Mouse (Mus musculus): ENCODE measurements at regions not wholly inside any gene's neighbourhood (a gene's known extent, or its start where the extent isn't known, plus 50 kb on each side); places are given as distances from the start of the nearest gene placed in this dataset.

DNA sequence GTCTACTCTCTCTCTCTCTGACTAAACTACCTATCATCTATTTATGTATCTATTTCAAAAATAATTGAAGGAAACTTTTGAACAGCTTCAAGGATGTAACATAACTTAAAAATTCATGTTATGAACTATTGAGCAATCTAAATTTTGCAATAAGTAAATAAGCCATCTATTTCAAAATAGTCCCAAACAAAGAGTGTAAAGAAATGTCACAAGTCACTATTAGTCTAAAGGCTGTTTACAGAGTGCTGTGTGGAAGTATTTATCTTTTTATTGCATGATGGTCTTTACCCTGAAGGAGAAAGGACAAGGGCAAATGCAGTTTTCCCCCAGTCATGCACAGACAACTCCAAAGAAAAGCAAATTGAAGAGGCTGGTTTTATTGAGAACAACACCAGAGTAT lies 496.0 kb downstream of the Olfm4 start:
- DNase-seq (ENCODE audit: low spot score) = no peak

DNA sequence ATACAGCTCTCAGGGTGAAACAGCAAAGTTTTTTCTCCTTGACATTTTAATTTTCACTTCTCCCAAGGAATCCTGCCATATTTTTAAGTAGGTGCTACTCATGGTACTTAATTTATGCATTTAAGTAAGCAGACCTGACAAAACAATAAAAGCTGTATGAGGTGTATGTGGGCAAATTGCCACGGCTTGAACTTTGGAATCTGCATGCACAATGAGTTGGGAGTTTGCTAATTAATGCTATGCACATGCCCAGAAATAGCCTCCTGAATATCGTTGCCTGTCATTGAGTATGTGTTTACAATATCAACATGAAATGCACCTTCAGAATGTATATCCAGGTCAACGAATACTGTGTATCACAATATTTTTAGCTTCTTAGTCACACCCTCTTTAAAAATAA lies 498.9 kb downstream of the Olfm4 start:
- DNase-seq (ENCODE audit: low spot score) = no peak

DNA sequence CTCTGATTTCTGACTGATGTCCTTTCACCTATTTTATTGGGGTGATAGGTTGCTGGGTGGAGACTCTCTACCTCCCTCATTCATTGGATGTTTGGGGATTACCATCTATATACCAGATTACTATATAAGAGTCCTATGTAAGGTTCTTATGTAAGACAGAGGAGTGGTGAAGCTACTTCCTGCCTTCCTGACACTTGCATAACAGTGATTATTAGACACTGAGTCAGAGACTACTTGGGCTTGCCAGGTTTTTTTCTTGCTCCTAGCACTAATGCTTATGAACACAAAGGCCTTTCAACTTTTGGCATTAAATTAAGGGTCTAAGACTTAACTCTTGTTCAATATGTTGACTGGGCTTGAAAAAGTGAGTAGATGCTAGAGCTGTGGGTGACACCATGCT lies 500.4 kb downstream of the Olfm4 start:
- no peak for DNase-seq (ENCODE audit: low spot score)

DNA sequence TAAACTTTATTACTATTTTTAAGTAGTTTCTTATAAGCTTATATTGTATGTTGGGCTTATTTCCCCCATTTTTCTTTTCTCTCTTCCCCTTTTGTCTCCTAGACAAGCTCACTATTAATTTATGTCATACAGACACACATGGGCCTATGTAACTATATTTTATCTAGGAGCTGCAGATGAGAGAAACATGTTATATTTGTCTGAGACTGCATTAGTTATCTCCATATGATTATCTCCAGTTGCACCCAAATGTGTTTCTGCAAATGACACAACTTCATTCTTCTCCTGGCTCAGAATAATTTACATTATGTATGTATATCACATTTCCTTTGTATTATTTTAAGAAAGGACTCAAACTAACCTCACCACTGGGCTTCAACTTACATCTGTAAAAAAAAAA lies 501.3 kb downstream of the Olfm4 start:
- no peak for DNase-seq (ENCODE audit: low spot score)

DNA sequence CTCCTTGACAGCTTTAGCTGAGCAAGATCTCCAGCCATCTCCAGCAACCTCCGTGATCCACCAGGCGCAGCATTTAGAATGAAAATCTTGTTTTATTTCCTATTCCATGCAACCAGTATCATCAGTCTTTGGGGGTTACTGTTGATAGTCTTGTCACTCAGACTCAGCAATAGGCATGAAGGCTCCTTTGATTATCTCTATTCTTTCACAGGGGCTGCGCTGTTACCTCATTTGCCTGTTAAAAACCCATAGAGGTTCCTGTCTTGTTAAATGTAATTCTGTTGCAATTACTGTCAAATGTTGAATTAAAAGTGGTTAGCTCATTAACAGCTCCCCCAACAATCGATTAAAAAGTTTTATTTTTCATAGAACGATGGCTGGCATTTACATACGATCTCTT lies 502.7 kb downstream of the Olfm4 start:
- DNase-seq (ENCODE audit: low spot score) = no peak

DNA sequence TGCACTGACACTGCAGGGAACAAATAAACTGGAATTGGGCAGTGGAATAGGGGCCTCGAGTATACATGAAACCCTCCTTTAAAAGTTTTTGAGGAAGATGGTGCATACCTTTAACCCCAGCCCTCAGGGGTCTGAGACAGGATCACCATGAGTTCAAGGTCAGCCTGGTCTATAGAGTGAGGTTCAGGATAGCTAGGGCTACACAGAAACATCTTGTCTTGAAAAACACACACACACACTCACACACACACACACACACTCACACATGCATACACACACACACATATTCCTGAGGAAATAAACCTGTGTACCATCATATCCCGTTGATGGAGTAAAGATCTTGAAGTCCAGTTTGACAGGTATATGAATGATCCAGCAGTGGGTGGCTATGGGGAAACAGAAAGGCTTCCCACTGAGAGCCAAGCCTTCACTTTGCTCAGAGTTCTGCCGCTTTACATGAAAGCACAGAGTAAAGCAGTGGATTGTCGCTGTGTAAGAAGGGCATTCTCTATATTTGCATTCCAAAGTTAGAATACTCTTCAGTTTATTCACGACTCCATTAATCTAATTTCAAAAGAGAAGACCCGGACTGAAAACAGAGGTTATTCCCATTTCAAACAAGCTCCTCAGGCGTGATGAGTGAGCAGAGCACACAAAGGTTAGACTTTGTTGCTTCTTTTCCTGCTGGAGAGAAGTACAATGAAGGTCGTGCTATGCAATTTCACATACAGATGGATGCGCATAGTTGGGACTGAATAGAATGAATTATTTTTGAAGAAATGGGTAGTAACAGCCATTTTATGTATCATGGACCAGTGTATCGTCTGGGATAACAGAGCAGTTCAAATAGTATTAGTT lies 508.4 kb downstream of the Olfm4 start:
- DNase-seq (ENCODE audit: low spot score) = peak; percentile 20

DNA sequence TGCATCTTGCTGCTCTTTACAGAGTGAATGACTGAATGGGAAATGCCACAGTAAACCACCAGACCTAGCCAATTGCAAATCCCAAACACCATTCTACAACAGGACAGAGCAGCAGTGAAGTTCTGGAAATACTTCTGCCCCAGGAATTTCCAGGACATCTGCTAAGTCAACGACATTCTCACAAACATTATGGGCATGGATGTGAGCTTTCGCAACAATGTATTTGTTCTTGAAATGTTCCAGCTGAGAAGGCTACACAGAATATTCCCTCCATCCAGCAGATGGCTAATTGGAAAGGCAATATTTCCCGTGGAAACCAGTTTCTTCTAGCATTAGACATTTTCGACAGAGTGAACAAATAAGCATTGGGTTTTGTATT lies 509.0 kb downstream of the Olfm4 start:
- DNase-seq (ENCODE audit: low spot score) = no peak

DNA sequence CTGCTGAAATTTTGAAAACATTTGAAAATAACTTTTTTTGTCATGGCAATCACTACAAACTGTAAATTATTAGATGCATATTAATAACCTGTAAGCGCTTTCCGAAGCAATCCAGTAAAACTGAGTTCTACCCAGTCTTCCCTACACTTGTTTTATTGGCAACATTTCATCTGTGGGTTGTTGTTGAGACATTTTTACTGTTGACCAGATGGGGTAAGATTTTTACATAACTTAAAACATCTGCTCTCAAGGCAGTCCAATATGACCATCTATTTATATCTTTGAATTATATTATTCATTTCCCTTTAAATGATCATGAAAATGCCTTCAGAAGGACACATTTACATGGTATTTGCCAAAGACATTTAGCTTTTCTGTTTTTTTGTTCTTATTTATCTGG lies 520.5 kb downstream of the Olfm4 start:
- no peak for DNase-seq (ENCODE audit: low spot score)

DNA sequence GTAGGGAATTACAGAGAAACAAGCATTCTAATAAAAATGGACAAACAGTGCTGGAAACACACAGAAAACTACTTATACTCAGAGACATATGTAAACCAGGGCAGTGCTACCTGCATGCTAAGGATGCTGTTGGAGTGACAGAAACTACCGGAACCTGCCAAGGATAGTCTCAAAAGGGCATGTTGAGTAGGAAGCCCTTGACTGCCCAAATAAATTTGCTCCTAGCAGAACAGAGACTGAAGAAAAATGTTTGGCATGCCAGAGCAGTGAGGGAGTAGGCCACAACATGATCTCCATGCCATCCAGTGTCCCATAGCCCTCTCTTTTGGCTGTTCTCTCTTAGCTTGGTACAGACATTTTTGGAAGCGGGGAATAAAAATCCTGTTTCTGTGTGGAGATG lies 532.7 kb downstream of the Olfm4 start:
- DNase-seq (ENCODE audit: low spot score) = no peak

DNA sequence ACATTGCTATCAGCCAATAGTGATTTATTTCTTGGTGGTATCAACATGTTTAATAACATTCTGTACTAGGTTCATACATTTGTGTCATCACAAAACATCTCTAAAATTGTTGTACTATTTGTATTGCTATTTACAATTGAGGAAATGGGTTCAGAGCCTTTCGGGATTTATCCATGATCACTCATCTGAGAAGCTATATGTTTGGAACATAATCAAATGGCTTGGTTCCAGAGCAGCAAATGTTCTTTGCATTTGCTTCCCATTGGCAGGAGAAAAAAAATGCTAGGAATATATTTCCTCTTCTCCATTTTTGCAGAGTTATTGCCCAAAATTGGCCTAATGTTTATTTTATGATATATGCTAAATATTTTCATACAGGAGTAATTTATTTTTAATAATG lies 537.3 kb downstream of the Olfm4 start:
- DNase-seq (ENCODE audit: low spot score) = no peak

DNA sequence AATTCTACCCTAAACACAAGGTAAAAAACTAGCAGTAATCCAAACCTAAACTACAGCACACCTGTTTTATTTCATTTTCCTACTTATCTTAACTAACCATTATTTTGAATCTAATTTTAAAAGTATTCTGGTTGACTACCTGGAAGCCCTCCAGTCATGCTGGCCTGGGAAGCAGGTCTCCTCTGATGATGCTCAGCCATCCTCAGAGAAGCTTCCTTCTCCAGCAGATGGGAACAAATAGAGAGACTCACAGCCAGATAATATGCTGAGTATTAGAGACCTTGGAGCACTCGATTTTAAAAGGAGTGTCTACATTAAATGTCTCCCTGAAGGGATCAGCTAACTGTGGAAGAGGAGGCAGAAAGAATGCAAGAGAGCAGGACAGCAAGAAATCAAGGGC lies 537.8 kb downstream of the Olfm4 start:
- no peak for DNase-seq (ENCODE audit: low spot score)

DNA sequence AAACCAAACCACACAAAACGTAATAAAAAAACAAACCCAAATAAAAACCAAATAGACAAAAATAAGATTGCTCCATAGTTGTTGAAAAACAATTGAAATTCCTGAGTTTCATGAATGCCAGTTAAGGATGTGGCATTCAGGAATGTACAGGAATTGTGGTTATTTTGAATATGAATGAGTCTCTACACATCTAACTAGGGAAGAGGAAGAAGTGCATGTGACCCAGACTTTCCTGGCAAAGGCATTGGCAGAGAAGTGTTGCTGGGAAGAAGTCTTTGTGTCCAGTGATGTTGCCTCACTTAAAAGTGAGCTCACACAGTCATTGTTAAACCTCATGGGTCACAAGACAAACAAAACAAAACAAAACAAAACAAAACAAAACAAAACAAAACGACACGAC lies 538.7 kb downstream of the Olfm4 start:
- DNase-seq (ENCODE audit: low spot score) = no peak

DNA sequence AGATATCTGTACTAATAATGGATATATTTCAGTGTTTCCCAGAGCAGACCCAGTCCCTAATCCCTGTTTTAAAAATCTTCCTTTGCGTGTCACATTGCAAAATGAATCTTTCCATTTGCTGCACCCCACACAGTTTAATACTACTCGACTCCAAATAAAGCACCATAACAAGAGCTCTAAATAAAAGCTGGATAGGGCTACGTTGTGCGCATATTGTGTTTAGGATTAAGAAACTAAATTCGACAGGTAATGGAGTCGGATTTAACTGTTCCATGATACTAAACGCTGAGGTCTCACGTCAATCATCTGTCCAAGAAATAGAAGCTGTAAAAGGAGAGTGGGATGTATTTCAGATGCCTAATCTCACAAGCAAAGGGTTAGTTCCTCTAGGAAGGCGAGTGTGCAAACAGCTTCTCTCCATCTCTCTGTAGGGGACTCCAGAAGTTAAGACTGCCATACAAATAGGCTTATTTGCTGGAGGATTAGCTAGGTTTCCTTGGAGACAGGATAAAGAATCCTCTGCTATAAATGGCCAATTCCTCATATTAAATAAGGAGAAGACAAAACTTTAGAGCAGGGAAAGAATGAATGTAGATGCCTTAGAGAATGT lies 544.6 kb downstream of the Olfm4 start:
- DNase-seq (ENCODE audit: low spot score) = no peak

DNA sequence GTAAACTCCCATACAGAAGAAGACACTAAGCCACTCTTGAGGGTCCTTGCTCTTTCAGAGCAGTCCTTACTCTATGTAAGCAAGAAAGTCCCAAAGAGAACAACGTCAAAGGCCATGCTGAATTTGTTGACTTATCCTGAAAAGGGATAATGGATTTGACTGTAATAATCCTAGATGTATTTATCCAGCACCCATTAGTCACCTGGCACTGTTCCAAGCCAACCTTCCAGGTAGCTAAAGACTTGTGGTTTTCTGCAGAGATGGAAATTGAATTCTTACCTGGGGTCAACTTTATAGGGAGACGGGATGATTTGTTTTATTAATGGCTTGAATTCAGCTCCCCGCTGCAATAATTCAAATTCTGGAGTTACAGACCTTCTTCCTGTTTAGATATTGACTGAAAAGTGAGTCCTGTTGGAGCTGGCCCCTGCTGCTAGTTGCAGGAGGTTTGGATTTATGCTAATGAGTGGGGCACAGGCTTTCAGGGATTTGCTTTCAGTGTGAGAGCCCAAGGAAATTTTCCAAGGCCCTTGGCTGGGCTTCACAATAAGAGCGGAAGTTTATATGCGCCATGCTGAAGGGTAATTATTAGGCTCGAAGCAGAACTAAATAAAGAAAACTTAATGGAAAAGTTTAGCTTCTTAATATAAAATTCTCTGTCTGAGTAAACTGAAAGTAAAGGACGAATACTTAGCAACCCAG lies 552.3 kb downstream of the Olfm4 start:
- no peak for DNase-seq (ENCODE audit: low spot score)

DNA sequence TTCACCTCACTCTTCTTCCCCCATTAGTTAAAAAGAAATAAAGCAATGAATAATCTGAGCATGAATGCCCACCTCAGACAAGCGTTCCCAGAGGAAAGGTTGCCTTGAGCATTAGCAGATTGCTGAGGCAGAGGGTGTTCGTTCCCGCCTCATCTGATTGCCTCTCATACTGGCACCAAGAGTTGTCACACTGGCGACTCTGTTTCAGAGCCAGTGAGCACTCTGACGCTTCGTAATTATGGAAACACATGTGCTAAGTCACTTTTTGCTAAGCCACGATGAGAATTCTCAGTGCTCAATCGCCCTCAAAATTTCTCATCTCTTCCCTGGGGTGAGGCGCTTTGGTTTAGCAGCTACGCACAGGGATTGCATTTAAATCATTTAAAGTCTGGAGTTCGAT lies 576.1 kb downstream of the Olfm4 start:
- DNase-seq (ENCODE audit: low spot score) = no peak

Measured in embryo, embryonic 10 days (tissue).